Mouse (Mus musculus): Measurements from ENCODE around the gene Gm38392.

Gm38392 gene

DNA sequence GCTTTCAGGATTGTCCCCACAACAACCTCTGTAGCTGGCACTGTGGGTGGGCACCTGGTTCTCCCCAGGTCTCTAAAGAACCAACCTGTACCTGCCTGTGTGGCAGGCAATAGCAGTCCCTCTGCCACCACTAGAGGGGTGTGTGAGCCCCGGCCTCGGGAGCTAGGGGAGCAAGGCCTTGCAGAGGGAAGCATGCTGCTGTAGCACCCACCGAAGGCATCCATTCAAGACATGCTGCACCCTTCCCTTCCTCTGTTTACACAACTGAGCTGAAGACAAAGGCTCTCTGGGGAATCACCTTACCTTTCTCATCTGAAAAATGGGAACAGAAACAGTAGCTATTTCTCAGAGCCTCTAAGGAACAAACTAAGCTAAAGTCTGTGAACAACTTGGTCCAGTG, 51.8 kb downstream of the Gm38392 start:
- no peak for DNase-seq (ENCODE audit: low spot score)

DNA sequence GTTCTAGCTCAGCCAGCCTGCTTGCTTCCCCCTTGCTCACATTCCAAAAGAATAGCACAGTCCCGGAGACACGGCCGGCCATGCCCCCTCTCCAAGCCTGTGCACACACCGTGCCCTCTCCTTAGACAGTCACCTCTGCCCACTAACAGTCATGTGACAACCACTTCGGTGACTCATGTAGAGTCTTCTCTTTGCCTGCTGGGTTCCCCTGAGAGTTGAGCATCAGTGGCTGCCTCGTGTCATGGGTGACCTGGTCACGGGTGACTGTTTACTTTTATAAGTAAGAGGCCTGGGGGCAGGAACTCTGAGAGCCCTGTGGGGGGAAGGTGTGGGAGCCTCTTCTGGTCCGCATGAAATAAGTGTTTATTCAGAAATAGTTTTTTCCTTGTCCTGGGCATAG, 53.0 kb downstream of the Gm38392 start:
- no peak for DNase-seq (ENCODE audit: low spot score)

GRCm38 (mm10) chr3:88232851-88233649, 54.0 kb downstream of the Gm38392 start:
- DNase-seq (ENCODE audit: low spot score): no peak

DNA sequence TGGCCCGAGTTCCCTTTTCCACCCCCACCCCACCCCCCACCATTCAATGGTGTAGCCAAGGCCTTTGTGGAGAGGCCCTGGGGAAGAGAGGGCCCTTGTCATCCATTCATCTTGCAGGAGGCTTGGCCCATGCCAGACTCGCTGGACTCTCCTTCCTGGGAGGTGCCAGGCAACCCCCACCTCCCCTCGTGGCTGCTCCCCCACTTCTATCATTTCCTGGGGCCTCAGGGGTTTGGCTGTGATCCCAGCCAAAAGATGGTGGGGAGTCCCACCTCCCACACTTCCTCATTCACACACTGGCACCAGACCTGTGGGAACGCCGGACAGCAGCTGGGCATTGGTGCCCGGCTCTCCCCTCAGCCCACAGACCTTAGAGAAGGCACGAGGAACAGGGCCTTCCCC, 54.7 kb downstream of the Gm38392 start:
- no peak for DNase-seq (ENCODE audit: low spot score)

GRCm38 (mm10) chr3:88231061-88231641, 55.9 kb downstream of the Gm38392 start:
- no peak for DNase-seq (ENCODE audit: low spot score)

DNA sequence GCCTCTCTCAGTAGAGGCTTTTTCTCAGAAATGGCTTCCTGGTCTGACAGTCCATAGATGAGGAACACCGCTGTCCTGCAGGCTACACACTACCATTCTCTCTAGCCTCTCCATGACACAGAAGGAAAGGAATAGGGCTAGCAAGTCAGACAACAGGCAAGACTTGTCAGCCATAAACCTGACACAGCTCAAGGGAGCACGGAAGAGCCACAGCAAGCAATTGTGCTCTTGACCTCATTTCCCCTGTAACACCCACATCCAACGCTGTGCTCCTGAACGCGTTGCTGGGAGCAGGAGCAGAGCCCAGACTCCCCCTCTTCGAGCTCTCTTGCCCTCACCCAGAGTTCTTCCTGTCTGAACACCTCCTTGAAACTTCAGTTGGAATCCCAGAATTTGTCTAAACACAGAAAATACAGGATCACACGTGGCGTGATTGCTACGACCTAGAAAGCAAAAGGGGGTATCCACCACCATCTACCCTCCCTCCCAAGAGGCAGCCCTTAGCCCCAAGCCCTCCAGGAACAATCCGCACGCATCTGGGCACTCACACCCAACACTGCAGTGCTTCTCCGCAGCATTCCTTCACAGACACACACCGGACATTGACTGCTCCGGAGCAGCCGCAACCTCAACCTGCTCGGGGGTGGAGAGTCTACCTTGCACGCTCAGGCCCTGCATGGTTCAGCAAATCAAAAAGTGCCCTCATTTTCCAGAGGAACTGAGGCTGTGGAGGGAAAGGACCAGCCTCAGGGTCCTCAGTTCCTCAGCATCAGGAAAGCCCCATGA, 56.6 kb downstream of the Gm38392 start:
- no peak for DNase-seq (ENCODE audit: low spot score)

GRCm38 (mm10) chr3:88229526-88229925, 57.5 kb downstream of the Gm38392 start:
- no peak for DNase-seq (ENCODE audit: low spot score)

DNA sequence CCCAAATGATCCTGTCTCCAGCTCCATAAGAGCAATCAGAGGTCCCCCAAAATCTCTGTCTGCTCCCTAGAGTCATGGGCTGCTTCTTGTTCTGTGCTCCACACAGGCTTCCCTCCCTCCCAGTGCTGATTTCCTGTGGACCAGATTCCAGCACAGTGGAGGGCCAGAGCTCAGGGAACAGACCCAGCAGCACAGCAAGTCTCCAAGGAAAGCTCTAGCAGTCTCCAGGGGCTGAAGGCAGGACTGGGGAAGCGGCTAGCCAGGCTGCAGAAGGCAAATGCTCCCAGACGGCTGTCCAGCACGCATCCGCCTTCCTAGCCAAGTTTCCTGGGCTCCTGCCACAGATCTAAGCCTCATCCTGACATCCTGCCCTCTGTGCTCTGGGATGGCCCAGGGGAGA, 58.1 kb downstream of the Gm38392 start:
- no peak for DNase-seq (ENCODE audit: low spot score)

GRCm38 (mm10) chr3:88227976-88228375, 59.0 kb downstream of the Gm38392 start:
- DNase-seq (ENCODE audit: low spot score): no peak

DNA sequence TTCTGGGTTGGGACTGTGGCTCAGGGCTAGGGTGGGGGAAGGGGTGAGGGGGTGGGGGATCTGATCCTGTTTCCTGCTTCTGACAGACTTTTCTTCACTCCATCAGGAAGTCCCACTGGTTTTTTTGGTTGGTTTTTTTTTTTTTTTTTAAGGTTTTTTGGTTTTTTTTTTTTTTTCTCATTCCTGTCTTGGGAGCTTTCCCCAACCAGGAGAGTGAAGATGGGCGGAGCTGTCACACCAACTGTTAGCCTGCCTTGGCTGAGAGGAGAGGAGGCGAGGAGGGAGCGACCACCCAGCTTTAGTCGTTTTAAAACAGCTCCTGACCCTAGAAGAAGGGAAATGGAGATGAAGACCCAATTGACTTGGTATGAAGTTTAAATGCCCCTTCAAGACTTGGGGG, 59.8 kb downstream of the Gm38392 start:
- no peak for DNase-seq (ENCODE audit: low spot score)

- DNase-seq (ENCODE audit: low spot score): no peak
Measured at GRCm38 (mm10) chr3:88226101-88226845, 60.7 kb downstream of the Gm38392 start.

- no peak for DNase-seq (ENCODE audit: low spot score)
Measured at GRCm38 (mm10) chr3:88224929-88225328, 62.1 kb downstream of the Gm38392 start.

GRCm38 (mm10) chr3:88222446-88222845, 64.6 kb downstream of the Gm38392 start:
- no peak for DNase-seq (ENCODE audit: low spot score)

GRCm38 (mm10) chr3:88221519-88222390, 65.3 kb downstream of the Gm38392 start:
- no peak for DNase-seq (ENCODE audit: low spot score)

- no peak for DNase-seq (ENCODE audit: low spot score)
Measured at GRCm38 (mm10) chr3:88220842-88221241, 66.2 kb downstream of the Gm38392 start.

DNA sequence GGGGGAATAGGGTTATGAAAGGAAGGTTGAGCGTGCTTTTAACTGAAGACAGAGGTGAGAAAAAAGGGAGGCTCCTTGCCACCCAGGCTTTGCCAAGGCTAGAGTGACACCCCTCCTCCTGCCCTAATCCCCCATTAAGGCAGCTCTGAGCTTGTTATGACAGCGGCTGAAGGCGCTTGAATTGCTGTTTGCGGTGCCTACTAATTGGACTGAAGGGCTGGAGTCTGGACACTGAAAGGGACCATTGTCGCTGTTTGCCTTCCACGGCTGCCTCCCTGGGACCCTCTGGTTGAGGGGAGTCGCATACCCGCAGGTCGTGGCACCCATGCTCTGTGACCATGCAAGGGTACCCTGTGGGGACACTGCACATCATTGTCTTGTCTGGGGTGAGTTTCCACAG, 67.1 kb downstream of the Gm38392 start:
- no peak for DNase-seq (ENCODE audit: low spot score)

DNA sequence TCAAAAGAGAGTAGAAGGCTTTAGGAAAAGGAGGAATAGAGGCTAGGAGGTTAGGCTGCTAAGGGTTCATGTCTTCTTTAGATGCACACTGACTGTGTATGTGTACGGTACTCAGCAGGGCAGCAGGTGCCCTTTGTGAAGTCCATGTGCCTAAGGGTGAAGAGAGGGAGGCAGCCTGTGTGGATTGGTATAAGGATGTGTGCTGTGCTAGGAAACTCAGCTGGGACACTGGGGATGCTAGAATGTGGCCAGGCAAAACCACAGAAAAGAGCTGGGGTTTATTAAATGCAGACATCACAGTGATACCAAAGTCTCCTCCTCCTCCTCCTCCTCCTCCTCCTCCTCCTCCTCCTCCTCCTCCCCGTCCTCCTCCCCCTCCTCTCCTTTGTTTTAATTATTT, 69.3 kb downstream of the Gm38392 start:
- DNase-seq (ENCODE audit: low spot score): no peak

DNA sequence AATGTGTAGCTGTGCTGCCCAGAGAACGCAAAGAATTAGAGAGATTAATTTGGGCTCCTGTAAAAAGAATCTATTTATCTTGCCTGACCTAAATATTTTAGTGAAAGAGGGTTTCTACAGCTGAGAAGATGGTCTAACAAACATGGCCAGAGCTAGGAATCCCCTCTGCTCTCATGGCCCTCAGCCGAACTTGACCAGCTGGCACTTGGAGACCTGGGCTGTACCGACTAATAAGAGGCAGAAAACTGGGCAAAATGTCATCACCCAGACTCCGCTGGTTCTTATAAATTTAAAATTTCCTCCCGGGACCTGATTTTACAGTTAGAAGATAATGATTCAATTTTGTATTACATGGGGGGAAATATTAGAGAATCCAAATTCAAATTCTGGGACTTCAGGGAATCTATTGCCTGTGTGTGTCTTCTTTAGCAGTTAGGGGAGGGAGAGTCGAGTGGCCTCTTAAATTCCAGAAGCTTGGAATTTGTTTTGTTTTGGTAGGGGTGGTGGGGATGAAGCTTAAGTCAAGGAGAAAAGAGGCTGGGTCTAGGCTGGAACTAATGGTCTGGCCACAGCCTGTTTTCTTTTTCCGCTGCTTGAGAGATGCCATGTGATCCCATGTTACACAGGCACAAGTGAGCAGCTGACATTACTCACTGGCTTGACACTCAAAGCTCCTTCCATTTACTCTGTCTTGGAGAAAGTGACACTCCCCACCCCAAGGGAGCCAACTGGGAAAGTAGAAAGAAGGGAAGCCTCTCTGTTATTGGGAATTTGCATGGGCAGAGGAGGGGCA, 70.3 kb downstream of the Gm38392 start:
- DNase-seq (ENCODE audit: low spot score): no peak

DNA sequence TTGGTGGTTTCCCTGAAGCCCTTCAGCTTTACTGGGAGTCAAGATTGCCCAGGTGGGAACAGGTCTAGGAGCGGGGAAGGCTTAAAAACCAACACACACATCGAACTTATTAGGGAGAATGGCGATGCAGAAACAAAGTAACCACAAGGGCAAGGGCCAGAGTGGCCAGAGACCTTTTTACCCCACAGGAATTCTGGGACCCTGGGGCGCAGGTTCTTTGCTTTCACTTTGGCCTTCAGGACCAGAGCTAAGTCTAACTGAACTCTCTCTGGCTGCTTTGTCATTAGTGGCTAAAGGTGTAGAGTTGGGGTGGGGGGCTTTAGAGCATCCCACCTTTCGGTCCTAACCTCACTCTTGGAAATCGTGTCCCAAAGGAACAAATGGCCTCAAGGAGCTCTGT, 70.9 kb downstream of the Gm38392 start:
- DNase-seq (ENCODE audit: low spot score): no peak

GRCm38 (mm10) chr3:88215553-88216004, 71.4 kb downstream of the Gm38392 start:
- DNase-seq (ENCODE audit: low spot score): no peak

Data from spleen, adult 12 weeks (tissue).